Comparison of ENCODE assay signal across 7 mouse cellular contexts in the genomic region with DNA sequence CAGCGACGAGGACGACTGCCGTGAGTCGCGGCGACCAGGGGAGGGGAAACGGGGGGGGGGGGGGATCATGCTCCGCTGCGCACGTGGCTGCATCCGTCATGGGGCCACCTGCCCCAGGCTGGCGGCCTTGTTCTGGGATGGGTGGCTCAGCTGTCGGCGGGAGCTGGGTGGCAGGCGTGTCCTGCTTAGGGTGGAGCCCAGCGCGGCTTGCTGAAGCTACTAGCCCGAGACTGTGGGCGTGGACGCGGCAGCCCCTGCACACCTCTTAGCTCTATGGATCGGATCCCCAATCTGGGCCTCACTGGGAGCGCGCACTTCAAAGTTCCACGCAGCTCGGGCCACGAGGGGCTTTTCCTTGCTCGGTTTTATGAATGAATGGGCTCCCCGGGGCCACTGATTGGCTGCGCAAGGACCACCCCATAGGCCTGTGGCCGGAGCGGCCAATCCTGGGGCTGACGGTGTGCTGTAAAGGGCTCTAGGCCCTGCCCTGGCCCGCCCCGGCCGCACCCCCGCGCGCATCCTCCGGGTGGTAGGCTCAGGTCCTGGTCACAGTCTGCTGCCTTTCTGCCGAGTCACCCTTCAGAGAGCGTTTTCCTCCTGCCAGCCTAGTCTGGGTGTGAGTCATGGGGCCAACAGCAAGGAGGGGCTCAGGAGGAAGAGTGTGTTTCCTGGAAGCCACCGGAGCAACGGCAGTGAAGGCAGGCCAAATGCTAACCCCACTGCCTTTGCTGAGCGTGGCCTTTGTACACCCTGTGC. TPM values are rescaled to one million over a fixed set of nuclear protein-coding genes. Genes with fewer than 3 reads are reported as not detected.
DNase-seq lines count a peak whose midpoint lies in the region; ATAC-seq and TF ChIP-seq lines count a peak whose summit lies in the region.

No protein-coding gene starts in this region.

- H3K27ac ChIP-seq in intestine, embryonic 16.5 days (ENCODE audit: low read length) = peak overlapping the region; percentile 81
- H3K27ac ChIP-seq in limb, embryonic 12.5 days = peak overlapping the region; percentile 41; the same call in 1 of the 2 replicates
- peak overlapping the region; percentile 99 for H3K27ac ChIP-seq in midbrain, embryonic 13.5 days
- peak overlapping the region; percentile 17 for H3K27ac ChIP-seq in small intestine, adult 2 months (ENCODE audit: insufficient read depth, low read depth, low read length)

- H3K9me3 ChIP-seq in intestine, embryonic 16.5 days (ENCODE audit: control insufficient read depth, low read length) = no peaks in the 10 kb centered on the region
- H3K9me3 ChIP-seq in limb, embryonic 12.5 days = no peaks in the 10 kb centered on the region
- H3K9me3 ChIP-seq in midbrain, embryonic 13.5 days = no peaks in the 10 kb centered on the region

- H3K27me3 ChIP-seq in intestine, embryonic 16.5 days (replicated peaks; ENCODE audit: control insufficient read depth, insufficient read depth, low read length) = no peaks in the 10 kb centered on the region
- peaks cover 18% of the 10 kb centered on the region for H3K27me3 ChIP-seq in limb, embryonic 12.5 days
- no peaks in the 10 kb centered on the region for H3K27me3 ChIP-seq in midbrain, embryonic 13.5 days
- no peaks in the 10 kb centered on the region for H3K27me3 ChIP-seq in small intestine, adult 2 months (ENCODE audit: control insufficient read depth, insufficient read depth, low read length)

- TF ChIP-seq POLR2A in small intestine, adult 2 months (IDR thresholded peaks at IDR 0.05; ENCODE audit: low read depth, low read length) = no peak

- DNase-seq in adrenal gland, adult 8-10 months = peak; percentile 89
- DNase-seq in embryo, embryonic 10.5 days (ENCODE audit: low spot score) = peak; percentile 93
- DNase-seq in gastrocnemius, postnatal 4 days (ENCODE audit: low spot score in 2 of 2) = peak; percentile 46 to 71

- no peaks in the 10 kb centered on the region for H3K36me3 ChIP-seq in intestine, embryonic 16.5 days (ENCODE audit: control insufficient read depth, insufficient read depth, low read length)
- no peaks in the 10 kb centered on the region for H3K36me3 ChIP-seq in limb, embryonic 12.5 days
- peaks cover 30% of the 10 kb centered on the region for H3K36me3 ChIP-seq in midbrain, embryonic 13.5 days
- no peaks in the 10 kb centered on the region for H3K36me3 ChIP-seq in small intestine, adult 2 months (ENCODE audit: control insufficient read depth, insufficient read depth, low read length)

- peaks cover 23% of the 10 kb centered on the region for H3K4me1 ChIP-seq in intestine, embryonic 16.5 days (ENCODE audit: control insufficient read depth, insufficient read depth, low read length)
- peaks cover 12% of the 10 kb centered on the region for H3K4me1 ChIP-seq in limb, embryonic 12.5 days (replicated peaks)
- H3K4me1 ChIP-seq in midbrain, embryonic 13.5 days (replicated peaks) = peaks cover 65% of the 10 kb centered on the region
- peaks cover 13% of the 10 kb centered on the region for H3K4me1 ChIP-seq in small intestine, adult 2 months (ENCODE audit: control insufficient read depth, insufficient read depth, insufficient read length, low read length)

- ATAC-seq in intestine, embryonic 16.5 days = peak; percentile 98
- peak; percentile 87 for ATAC-seq in limb, embryonic 12.5 days (ENCODE audit: insufficient number of reproducible peaks, insufficient read depth, low FRiP score, low TSS enrichment, low read depth)
- ATAC-seq in midbrain, embryonic 13.5 days = peak; percentile 84

- peak overlapping the region; percentile 72 for H3K4me3 ChIP-seq in intestine, embryonic 16.5 days (ENCODE audit: low read length)
- H3K4me3 ChIP-seq in limb, embryonic 12.5 days (replicated peaks) = peak overlapping the region; percentile 69
- H3K4me3 ChIP-seq in midbrain, embryonic 13.5 days (replicated peaks) = peak overlapping the region; percentile 72
- H3K4me3 ChIP-seq in small intestine, adult 2 months (ENCODE audit: low read depth, low read length) = peak overlapping the region; percentile 57

- H3K4me2 ChIP-seq in intestine, embryonic 16.5 days (ENCODE audit: low read depth, low read length) = peak overlapping the region; percentile 99
- peak overlapping the region; percentile 99 for H3K4me2 ChIP-seq in limb, embryonic 12.5 days
- peak overlapping the region; percentile 87 for H3K4me2 ChIP-seq in midbrain, embryonic 13.5 days (replicated peaks)

- no peak for TF ChIP-seq CTCF in small intestine, adult 2 months (IDR thresholded peaks at IDR 0.05; ENCODE audit: extremely low read depth, insufficient read length, insufficient replicate concordance, low read depth, low read length)

- under 1% methylated on average over 44 of the region's 46 CpGs for WGBS in intestine, embryonic 16.5 days
- whole genome bisulfite sequencing in limb, embryonic 12.5 days = 2% methylated on average over 44 of the region's 46 CpGs
- WGBS in midbrain, embryonic 13.5 days = under 1% methylated on average over 40 of the region's 46 CpGs
- under 1% methylated on average over 46 of the region's 46 CpGs for WGBS in small intestine, adult 2 months

- H3K9ac ChIP-seq in intestine, embryonic 16.5 days (ENCODE audit: low read depth, low read length) = peak overlapping the region; percentile 71
- peak overlapping the region; percentile 73 for H3K9ac ChIP-seq in limb, embryonic 12.5 days (replicated peaks)
- peak overlapping the region; percentile 98 for H3K9ac ChIP-seq in midbrain, embryonic 13.5 days (replicated peaks)

RNA-seq across cellular contexts. Expression of a gene that starts 1.5 kb away (rescaled TPM):
- 10 to 100 TPM in 1 of 4 experiments, 1 to 10 TPM in 3; 7.2 to 12.5 (median 8.8) TPM for total RNA-seq in adrenal gland, adult 8-10 months (2022)
- total RNA-seq in gastrocnemius, postnatal 4 days (2021) = 1 to 10 TPM; 2.4 to 2.6 TPM
- polyA plus RNA-seq in intestine, embryonic 16.5 days (2015; fragmentation: Nextera tagmentation; extraction: Ambion mirVana) = 0.82 and 0.99 TPM in 2 replicates
- polyA plus RNA-seq in limb, embryonic 12.5 days (2016; fragmentation: Nextera tagmentation; extraction: Ambion mirVana) = 6.0 and 7.4 TPM in 2 replicates
- polyA plus RNA-seq in midbrain, embryonic 13.5 days (2015; fragmentation: Nextera tagmentation; extraction: Ambion mirVana) = 39.2 and 50.0 TPM in 2 replicates
- 2.5 and 3.9 TPM in 2 replicates for polyA plus RNA-seq in small intestine, adult 2 months (2012; rRNA removed)

Comparison
In these comparisons a context has a peak if more than half of its experiments do, and no peak if none do; other contexts are left out.
1. Peak in every context shown above with its lines: DNase-seq, ATAC-seq, H3K4me3 ChIP-seq and H3K27ac ChIP-seq.
2. H3K27ac ChIP-seq: peak in every context shown above with its lines; median percentile 99 in midbrain, embryonic 13.5 days; 81 in intestine, embryonic 16.5 days; 41 in limb, embryonic 12.5 days; 17 in small intestine, adult 2 months.